Mouse (Mus musculus): Measurements from ENCODE around the gene Tas1r1. TPM values are rescaled to one million over a fixed set of nuclear protein-coding genes. Genes with fewer than 3 reads are reported as not detected.

The Tas1r1 gene
- total and polyA plus RNA-seq, 2 experiments from 2014 or later: 0.42 to 1.7 TPM

DNA sequence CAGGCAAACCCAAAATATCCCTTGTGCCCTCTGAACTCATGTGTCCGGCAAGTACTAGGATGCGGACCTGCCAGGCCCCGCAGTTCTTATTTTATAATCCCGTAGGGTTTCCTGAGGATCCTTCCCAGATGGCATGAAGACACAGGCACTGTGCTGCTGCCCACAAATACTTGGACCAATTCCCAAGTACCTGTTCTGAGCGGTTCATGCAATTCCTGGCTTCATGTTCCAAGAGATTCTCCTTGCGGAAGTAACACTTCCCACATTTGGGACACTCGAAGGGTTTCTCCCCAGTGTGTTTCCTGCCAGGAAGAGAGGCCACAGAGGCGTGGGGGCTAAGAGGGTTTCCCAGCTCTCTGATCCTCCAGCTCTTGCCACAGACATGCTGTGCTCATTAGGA, 15.9 kb downstream of the Tas1r1 start:
- no peak overlapping the region for H3K9ac ChIP-seq (replicated peaks; ENCODE audit: low read length)
- H3K9me3 ChIP-seq (ENCODE audit: low read length): no peaks in the 10 kb centered on the region
- ATAC-seq (no peak), DNase-seq (ENCODE audit: low spot score) (no peak)
- H3K4me1 ChIP-seq (ENCODE audit: insufficient read depth, low read length): peaks cover 14% of the 10 kb centered on the region
- peaks cover 39% of the 10 kb centered on the region for H3K36me3 ChIP-seq (ENCODE audit: insufficient read depth, low read length)
- no peak for TF ChIP-seq CTCF (IDR thresholded peaks at IDR 0.05; ENCODE audit: low read depth)
- H3K27me3 ChIP-seq (ENCODE audit: insufficient read depth, low read length): no peaks in the 10 kb centered on the region
- H3K4me3 ChIP-seq (ENCODE audit: low read length): no peak overlapping the region
- H3K27ac ChIP-seq: no peak overlapping the region
- 89% methylated on average over 8 of the region's 8 CpGs for WGBS
- no peak overlapping the region for H3K4me2 ChIP-seq (ENCODE audit: low read depth, low read length)

DNA sequence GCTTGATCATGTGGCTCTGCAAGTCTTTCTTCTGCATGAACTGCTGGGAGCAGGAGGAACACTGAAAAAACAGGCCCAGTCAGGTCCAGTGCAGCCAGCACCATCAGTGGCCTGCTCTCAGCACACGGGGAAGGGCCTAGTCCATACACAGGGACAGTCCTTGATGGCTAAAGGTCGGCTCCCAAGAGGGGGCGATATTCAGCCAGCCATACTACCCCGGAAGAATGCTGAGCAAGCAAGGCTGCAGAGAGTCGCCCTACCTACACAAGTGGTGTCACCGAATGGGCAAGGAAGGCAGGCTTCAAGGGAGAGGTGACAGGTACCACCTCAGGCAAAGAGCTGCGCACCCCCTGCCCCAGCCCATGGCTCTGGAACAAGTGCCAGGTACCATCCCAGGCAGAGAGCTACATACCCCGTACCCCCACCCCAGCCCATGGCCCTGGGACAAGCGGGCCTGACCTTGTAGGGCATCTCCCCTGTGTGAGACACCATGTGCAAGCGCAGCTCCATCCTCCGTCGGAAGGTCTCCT, 16.7 kb downstream of the Tas1r1 start:
- no peaks in the 10 kb centered on the region for H3K27me3 ChIP-seq (ENCODE audit: insufficient read depth, low read length)
- no peak overlapping the region for H3K27ac ChIP-seq
- 70% methylated on average over 12 of the region's 12 CpGs for WGBS
- ATAC-seq (no peak), DNase-seq (ENCODE audit: low spot score) (no peak)
- H3K4me1 ChIP-seq (ENCODE audit: insufficient read depth, low read length): peaks cover 13% of the 10 kb centered on the region
- no peak overlapping the region for H3K9ac ChIP-seq (replicated peaks; ENCODE audit: low read length)
- no peak for TF ChIP-seq CTCF (IDR thresholded peaks at IDR 0.05; ENCODE audit: low read depth)
- H3K4me2 ChIP-seq (ENCODE audit: low read depth, low read length): no peak overlapping the region
- peaks cover 40% of the 10 kb centered on the region for H3K36me3 ChIP-seq (ENCODE audit: insufficient read depth, low read length)
- no peak overlapping the region for H3K4me3 ChIP-seq (ENCODE audit: low read length)
- no peaks in the 10 kb centered on the region for H3K9me3 ChIP-seq (ENCODE audit: low read length)

DNA sequence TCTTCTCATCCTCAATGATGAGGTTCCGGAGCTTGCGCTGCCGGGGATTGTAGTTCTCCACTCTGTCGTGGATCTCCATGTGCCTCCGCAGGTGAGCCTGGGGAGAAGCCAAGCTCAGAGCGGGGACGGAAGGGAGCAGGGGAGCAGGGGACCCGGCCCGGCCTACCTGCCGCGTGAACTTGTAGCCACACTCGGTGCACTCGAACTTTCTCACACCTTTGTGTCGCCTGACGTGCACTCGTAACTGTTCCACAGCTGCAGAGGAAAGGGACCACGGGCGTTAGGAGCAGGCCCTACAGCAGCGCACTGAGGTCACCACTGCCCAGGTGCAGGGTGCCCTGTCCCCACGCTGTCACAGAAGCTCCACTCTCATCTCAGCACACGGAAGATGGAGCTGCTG, 18.3 kb downstream of the Tas1r1 start:
- Histone ChIP-seq H3K9ac (replicated peaks; ENCODE audit: low read length) (no peak overlapping the region), H3K36me3 (ENCODE audit: insufficient read depth, low read length) (peaks cover 50% of the 10 kb centered on the region), H3K4me2 (ENCODE audit: low read depth, low read length) (no peak overlapping the region), H3K27me3 (ENCODE audit: insufficient read depth, low read length) (no peaks in the 10 kb centered on the region), H3K4me1 (ENCODE audit: insufficient read depth, low read length) (no peaks in the 10 kb centered on the region), H3K4me3 (ENCODE audit: low read length) (no peak overlapping the region), H3K9me3 (ENCODE audit: low read length) (no peaks in the 10 kb centered on the region), H3K27ac (no peak overlapping the region)
- 93% methylated on average over 21 of the region's 21 CpGs for WGBS
- no peak for TF ChIP-seq CTCF (IDR thresholded peaks at IDR 0.05; ENCODE audit: low read depth)
- DNase-seq (ENCODE audit: low spot score) (no peak), ATAC-seq (no peak)

DNA sequence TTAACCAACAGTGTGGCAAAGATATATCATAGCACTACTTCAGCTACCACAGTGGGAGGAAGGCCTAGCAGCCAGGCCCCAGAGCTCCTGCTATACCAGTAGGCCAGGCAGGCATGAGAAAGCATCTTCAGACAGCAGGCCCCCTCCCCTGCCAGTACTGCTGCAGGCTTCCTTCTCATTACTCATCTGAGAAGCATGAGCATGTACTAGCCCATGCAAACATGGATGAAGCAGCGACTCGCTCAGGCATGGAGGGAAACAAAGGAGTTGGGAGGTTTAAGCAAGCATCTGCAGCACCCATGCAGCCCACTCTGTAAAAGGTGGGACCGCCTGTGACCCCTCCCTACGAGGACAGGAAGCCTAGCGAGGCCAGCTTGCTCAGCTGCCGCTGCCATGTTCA, 19.3 kb downstream of the Tas1r1 start:
- Histone ChIP-seq H3K9me3 (ENCODE audit: low read length) (no peaks in the 10 kb centered on the region), H3K4me3 (ENCODE audit: low read length) (no peak overlapping the region), H3K4me1 (ENCODE audit: insufficient read depth, low read length) (no peaks in the 10 kb centered on the region), H3K27ac (no peak overlapping the region), H3K9ac (replicated peaks; ENCODE audit: low read length) (no peak overlapping the region; the same call in 1 of the 2 replicates), H3K27me3 (ENCODE audit: insufficient read depth, low read length) (no peaks in the 10 kb centered on the region), H3K36me3 (ENCODE audit: insufficient read depth, low read length) (peaks cover 58% of the 10 kb centered on the region), H3K4me2 (ENCODE audit: low read depth, low read length) (no peak overlapping the region)
- TF ChIP-seq CTCF (IDR thresholded peaks at IDR 0.05; ENCODE audit: low read depth): no peak
- ATAC-seq (no peak), DNase-seq (ENCODE audit: low spot score) (no peak)
- 88% methylated on average over 6 of the region's 6 CpGs for WGBS

DNA sequence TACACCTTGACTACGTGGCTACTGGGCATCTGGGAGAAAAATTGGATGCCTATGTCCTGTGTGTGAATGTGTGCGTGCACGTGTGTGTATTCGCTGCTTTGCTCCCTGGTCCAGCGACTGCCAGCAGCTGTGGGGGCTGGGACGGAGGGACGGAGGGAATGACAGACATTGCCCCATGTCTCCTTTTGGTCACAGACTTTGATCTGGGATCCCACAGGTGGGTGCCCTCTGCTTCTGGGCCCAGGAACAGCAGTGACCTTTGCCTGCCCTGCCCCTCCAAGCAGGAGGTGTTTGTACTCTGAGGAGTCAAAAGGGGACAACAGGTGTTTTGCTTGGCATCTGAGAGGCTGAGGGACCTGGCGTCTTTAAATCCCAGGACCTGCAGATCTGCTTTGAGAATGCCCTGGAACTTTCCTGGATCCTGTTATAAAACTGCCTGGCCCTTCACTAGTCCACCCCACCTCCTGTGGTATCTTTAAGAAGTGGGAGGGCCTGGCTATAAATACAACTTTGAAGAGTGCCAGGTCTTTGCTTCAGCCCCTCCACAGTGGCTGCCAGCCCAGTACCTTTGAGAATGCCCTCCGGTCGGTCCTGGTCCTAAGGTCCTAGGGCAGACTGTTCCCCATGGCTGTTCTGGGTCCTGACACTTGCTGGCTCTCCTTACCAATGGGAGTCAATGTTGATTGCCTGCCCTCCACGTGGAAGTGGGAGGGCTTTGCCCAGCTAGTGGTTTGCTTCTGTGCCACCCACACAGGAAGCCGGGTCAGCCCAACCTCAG, 25.1 kb downstream of the Tas1r1 start:
- Histone ChIP-seq H3K9me3 (ENCODE audit: low read length) (no peaks in the 10 kb centered on the region), H3K4me2 (ENCODE audit: low read depth, low read length) (no peak overlapping the region), H3K36me3 (ENCODE audit: insufficient read depth, low read length) (peaks cover 23% of the 10 kb centered on the region), H3K9ac (replicated peaks; ENCODE audit: low read length) (no peak overlapping the region), H3K4me3 (ENCODE audit: low read length) (no peak overlapping the region), H3K27ac (no peak overlapping the region), H3K4me1 (ENCODE audit: insufficient read depth, low read length) (peaks cover 12% of the 10 kb centered on the region; the same call in 1 of the 2 replicates), H3K27me3 (ENCODE audit: insufficient read depth, low read length) (no peaks in the 10 kb centered on the region)
- 84% methylated on average over 12 of the region's 12 CpGs for WGBS
- TF ChIP-seq CTCF (IDR thresholded peaks at IDR 0.05; ENCODE audit: low read depth): no peak
- ATAC-seq: no peak
- no peak for DNase-seq (ENCODE audit: low spot score)

DNA sequence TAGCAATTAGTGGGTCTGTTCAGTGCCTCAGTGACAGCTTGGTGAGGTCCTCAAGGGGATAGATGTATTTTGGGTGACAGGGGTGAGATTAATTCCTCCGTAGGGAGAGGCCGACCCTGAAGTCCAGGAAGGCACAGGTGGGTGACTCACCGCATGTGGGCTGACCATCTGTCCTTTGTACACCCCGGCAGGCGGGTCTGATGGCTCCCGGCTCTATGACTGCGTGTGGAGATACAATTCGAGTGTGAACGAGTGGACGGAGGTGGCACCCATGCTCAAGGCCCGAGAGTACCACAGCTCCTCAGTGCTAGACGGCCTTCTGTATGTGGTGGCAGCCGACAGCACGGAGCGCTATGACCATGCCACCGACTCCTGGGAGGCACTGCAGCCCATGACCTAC, 26.3 kb downstream of the Tas1r1 start:
- H3K9me3 ChIP-seq (ENCODE audit: low read length): no peaks in the 10 kb centered on the region
- no peak overlapping the region for H3K4me2 ChIP-seq (ENCODE audit: low read depth, low read length)
- DNase-seq (ENCODE audit: low spot score) (no peak), ATAC-seq (no peak)
- no peak overlapping the region for H3K27ac ChIP-seq
- no peak overlapping the region for H3K4me3 ChIP-seq (ENCODE audit: low read length)
- H3K9ac ChIP-seq (replicated peaks; ENCODE audit: low read length): no peak overlapping the region
- peaks cover 12% of the 10 kb centered on the region for H3K4me1 ChIP-seq (ENCODE audit: insufficient read depth, low read length)
- no peaks in the 10 kb centered on the region for H3K27me3 ChIP-seq (ENCODE audit: insufficient read depth, low read length)
- 90% methylated on average over 16 of the region's 16 CpGs for WGBS
- peaks cover 19% of the 10 kb centered on the region for H3K36me3 ChIP-seq (ENCODE audit: insufficient read depth, low read length)
- no peak for TF ChIP-seq CTCF (IDR thresholded peaks at IDR 0.05; ENCODE audit: low read depth)
